Mouse (Mus musculus) mesoderm, embryonic 11.5 days (tissue): ENCODE results near the gene Echdc3.
A peak's percentile ranks its signal among the peaks of the same experiment; 100 is the strongest.

Source experiments
- DNase-seq: peaks from one replicate; pipeline ENCODE4 v3.0.0-alpha.2; 2012; ENCODE audit warnings: low read depth, low spot score

Gene Echdc3

GRCm38 (mm10) chr2:6226361-6227058 is 13.7 kb upstream of the Echdc3 start:
- DNase-seq = no peak

- peak; percentile 73 for DNase-seq
Measured at GRCm38 (mm10) chr2:6220141-6220805, 7.4 kb upstream of the Echdc3 start.

DNA sequence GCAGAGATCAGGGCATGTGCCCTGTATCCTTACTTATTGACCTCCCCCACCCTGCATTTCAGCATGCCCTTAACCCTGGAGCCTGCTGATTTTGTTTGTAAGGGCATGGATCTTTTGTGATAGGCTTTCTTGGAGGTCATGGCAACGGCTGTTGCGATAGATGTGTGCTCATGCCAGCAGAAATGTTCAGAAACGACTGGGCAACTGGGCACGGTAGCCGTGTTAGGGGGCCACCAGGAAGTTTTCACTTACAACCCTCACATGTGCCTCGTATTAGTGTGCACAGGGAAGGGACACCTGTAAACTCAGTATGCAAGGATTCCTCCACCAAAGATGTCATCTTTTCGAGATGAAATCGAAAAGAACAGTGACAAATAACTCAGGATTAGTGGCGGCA is 508 bp downstream of the Echdc3 start:
- DNase-seq = no peak

DNA sequence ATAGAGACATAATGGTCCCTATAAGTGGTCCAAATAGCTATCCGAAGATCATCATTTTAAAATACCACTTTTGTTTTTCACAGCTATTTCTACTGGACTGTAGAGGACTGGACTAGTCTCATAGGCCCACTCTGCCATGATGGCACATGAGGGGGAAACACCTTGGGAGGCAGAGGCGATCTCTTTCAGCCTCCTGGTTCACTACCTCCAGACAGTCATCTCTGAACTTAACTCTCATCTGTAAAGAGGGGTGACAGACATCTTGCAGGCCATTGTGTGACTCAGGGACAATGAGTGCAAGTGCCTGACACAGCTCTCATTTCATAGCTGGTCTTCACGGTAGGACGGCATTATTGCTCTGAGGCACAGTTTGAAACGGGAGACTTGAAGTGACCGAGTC is 2.0 kb downstream of the Echdc3 start:
- DNase-seq = no peak

- DNase-seq = no peak
Measured at GRCm38 (mm10) chr2:6209746-6210145, 3.1 kb downstream of the Echdc3 start.

DNA sequence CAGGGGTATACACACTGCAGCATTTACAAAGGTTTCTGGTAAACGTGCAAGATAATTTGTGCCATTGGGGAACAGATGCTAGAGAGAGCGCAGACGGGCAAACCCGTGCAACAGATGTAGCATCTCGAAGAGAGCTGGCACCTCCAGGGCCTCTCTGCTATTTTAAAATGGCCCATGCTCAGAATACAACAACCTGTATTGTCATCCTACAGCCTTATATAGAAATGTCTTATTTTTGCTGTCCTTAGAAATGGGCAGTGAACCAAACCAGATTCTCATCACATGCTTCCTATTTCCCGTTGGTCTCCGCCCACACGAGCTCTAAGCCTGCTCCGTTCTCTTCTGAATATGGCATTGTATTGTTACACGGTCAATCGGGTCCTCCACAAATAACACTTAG is 3.7 kb downstream of the Echdc3 start:
- DNase-seq = no peak

DNA sequence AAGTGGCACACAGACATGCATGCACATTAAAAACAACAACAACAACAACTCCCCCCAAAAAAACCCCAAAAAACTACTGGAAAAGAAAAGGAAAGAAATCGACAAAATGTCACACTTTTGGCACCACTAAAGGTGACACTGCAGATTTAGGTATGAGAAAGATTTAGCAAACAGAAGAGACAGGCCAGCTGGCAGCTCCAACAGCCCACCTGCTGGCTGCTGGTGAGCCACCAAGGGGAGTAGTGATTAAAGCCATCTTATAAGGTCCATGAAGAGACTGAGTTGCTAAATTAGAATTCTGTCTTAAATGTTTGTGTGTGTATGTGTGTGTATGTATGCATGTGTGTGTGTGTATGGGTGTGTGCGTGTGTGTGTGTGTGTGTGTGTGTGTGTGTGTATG is 5.1 kb downstream of the Echdc3 start:
- DNase-seq = no peak

DNA sequence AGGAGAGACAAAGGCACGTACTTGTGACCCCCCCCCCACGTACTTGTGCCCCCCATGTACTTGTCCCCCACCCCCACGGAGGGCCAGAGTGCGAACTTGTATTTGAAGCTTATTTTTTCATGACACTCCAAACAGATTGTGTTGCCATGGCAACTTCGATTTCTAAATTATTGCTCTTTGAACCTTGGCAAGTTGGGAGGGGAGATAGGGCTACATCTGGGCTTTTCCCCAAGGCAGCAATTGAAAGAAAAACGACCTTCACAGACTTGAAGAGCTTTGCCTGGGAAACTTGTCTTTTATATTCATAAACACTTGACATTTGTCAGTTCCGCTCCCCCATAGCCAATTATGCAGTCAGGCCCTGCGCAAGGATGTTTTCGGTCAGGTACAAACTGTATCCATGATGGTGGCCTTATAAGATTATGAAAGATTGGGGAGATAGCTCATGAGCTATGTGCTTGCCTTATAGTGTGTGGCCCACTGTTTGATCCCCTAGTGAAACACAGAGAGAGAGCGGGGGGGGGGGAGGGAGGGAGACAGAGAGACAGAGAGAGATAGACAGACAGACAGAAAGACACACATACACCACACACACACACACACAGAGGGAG is 16.4 kb downstream of the Echdc3 start:
- DNase-seq = peak; percentile 65

DNA sequence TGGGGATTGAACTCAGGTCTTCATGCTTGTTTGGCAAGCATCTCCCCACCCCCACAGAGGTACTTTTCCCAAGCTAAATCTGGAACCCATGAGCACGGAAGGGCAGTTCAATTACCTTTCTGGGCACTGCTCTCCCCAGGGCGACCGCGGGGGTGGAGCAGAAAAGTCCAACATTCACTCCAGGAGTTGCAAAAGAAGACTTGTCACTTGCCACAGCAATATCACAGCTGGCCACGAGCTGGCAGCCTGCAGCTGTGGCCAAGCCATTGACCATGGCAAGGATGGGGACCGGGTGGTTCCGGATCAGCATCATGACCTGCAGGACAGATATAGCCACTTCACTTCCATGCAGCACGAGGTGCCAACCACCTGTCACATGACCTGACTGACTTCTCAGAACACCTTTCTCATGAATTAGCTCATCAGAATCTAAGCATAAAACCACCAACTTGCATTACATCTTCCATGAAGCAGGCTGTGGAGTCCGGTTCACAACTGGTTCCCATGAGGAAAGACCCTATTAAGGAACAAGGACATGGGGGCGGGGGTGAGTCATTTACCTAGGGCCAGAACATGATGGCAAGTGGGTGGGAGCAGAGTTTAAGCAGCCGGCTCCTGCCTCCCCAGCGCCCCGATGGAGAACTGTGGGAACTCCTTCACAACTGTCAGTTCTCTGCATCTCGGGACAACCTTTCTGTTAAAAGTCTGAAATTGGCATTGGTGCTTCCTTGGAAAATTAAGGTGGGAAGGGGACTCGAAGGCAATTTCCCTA is 17.2 kb downstream of the Echdc3 start:
- DNase-seq = no peak

- no peak for DNase-seq
Measured at GRCm38 (mm10) chr2:6194497-6194896, 18.3 kb downstream of the Echdc3 start.

DNA sequence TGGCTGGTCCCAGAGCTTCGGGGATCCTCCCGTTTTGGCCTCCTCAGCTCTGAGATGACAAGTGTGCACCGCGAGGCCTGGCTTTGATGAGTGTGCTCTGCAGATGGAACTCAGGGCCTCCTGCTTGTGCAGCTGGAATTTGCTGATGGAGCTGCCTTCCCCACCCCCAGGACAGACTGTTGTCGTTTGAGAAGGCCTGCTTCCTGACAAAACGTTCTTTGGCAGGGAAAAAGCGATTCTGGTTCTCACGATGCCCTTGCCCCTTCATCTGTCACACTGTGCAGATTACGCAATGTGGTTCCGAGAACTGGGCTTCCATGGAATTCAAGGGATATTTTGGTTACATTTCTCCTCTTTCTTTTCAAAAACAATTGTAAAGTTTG is 19.3 kb downstream of the Echdc3 start:
- DNase-seq = no peak

DNA sequence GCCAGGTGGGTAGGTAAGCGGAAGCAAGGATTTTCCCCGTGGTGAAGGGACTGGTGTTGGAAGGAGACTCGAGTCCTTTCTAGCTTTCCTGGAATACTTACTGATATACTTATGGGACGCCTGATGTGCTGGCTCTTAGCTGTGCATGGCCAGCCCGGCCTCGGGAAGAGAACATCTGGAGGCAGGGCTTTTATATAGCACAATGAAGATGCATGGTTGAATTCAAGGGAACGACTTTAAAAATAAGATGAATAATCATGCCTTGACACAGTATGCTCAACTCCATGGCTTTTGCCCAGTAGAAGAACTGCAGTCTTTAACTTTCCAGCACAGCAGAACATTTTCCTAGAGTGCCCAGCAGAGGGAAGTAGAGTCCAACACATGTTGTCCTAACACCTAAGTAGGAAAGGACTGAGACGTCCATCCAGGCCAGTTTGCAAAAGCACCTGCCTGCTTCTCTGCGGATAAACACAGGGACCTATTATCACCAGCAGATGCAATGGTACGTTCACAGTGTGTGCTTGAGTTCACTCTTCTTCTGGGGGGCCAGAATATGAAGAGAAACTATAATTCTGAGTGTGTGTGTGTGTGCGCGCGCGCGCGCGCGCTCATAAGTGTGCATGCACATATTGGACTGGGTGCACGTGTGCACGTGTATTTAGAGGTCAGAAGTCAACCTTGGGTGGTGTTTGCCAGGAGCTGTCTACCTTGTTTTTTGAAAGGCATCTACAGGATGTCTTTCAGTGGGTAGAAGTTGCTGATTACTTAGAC is 19.8 kb downstream of the Echdc3 start:
- DNase-seq = peak; percentile 81

GRCm38 (mm10) chr2:6190036-6190435 is 22.8 kb downstream of the Echdc3 start:
- DNase-seq = no peak

DNA sequence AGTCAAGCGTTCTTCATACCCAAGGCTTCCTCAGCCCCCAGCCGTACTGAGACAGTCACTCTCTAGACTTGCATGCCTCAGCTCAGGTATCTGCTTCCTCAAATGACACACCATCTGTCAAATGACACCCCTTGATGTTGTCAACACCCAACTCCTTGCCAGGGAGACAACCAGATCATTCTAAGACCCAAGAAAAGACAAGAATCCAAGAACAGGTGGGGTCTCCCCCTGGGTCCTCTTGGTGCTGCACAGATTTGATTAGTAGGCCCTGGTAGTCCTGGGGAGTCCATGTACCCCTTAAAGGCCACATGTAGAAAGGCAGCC is 23.2 kb downstream of the Echdc3 start:
- no peak for DNase-seq

DNA sequence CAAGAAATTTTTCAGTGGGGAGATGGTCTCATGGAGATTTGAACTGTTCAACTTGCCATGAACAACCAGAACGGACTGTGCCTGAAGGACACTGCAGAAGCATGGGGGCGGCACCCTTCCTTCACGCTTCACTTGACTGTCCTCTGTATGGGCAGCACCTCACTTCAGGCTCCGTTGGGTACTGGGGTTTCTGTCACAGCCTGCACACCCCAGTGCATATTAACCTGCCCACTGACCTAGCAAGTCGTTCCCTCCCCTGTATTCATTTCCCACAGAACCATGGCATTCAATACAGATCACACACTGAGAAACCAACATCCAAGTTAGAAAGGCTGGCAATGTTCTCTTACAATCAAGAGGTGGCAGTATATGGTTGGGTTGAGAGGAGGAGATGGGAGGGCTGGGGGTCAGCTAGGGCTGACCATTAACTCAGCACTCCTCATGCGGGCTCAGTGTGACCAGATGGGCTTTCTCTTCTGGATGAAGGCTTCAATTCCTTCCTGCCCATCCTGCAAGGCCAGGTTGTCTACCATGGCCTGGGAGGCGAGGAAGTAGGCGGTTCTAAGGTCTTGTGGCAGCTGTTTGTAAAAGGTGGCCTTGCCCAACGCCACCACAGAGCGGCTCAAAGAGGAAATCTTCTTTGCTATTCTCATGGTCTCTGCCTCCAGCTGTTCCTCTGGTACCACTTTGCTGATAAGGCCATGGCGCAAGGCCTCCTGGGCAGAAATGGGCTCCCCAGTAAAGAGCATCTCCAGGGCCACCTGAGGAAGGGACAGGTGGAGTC is 23.8 kb downstream of the Echdc3 start:
- DNase-seq = no peak

- DNase-seq = no peak
Measured at GRCm38 (mm10) chr2:6187418-6187817, 25.4 kb downstream of the Echdc3 start.

DNA sequence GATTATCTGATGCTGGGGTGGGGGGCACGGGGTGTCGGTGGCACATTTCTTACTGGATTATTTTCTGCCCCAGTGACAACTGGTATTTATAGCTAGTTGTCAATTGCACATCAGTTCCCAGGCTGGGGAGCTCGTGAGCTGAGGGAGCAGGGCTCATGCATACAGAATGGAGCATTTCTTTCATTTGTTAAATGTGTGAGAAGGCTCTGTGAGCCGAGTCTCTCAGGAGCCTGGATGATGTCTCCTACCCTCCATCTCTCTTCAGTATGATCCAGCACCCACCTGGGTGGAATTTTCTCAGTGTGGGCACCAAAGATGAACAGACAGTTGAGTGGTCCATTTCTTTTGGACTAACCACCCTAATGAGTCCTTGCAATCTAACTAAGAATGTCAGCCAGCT is 25.9 kb downstream of the Echdc3 start:
- no peak for DNase-seq

DNA sequence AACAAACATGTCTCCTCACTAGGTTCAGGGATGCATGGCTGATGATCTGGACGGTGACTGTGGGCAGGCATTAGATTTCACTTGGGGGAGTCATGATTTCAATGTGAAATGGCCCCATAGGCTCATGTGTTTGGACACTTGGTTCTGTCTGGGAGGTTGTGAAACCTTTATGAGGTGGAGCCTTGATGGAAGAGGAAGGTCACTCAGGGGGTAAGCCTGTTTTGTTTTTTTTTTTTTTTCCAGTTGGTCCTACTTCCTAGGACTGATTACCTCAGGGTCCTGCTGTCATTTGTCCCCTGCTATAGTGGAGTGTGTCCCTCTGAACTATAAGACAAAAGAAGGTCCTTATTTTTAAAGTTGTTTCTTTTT is 33.1 kb downstream of the Echdc3 start:
- no peak for DNase-seq

DNA sequence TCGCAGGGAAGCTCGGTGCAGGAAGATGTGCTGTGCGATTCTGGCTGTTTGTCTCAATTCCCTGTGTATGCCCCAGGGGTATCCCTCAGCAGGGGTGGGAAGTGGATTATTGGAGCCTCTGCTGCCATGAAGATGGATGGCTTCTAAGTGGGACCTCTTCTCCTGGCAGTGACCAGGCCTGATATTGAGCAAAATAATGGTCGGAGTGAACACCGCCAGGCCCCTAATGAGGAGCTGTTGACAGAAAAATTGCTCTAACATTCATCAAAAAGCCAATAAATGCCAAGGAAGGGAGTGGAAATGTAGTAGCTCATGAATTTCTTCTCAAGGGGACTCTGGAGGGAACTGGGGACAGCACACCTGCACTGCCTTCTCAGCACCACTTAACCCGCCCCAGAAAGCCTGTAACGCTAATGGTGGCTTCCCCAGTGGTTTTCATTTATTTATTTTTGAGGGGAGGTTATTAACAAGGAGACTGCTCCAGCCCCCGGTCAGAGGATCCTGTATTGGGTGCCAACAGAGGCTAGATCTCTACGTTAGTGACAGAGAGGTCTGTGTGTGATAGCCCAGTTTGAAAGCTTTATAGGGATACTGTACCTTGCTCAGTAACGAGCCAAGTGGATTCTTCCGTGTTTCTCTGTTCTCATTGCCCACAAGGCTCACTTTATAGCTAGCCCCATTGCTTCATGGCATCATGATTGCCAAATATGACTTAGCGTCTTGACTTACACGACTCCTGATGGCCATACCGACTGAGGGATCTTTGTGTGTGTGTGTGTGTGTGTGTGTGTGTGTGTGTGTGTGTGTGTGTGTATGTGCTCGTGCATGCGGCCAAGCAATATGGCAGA is 33.7 kb downstream of the Echdc3 start:
- DNase-seq = peak; percentile 73

GRCm38 (mm10) chr2:6173013-6173412 is 39.8 kb downstream of the Echdc3 start:
- DNase-seq = no peak
